Mouse (Mus musculus) bone marrow, adult 2 months (tissue): ENCODE measurements around the gene F5.

Experiments used
- CTCF ChIP-seq: fragments of 200-500 bp; IDR thresholded peaks from 2 replicates; pipeline ENCODE4 v1.5.1; 2011; ENCODE audit warnings: low read length, control low read depth; ENCODE audit not compliant: control insufficient read depth, insufficient read depth
- POLR2A ChIP-seq: fragments of 200-500 bp; IDR thresholded peaks from 2 replicates; pipeline ENCODE4 v1.6.1; 2011; ENCODE audit warnings: low read depth, mild to moderate bottlenecking, control low read depth, low read length, borderline replicate concordance; ENCODE audit not compliant: control insufficient read depth

DNA sequence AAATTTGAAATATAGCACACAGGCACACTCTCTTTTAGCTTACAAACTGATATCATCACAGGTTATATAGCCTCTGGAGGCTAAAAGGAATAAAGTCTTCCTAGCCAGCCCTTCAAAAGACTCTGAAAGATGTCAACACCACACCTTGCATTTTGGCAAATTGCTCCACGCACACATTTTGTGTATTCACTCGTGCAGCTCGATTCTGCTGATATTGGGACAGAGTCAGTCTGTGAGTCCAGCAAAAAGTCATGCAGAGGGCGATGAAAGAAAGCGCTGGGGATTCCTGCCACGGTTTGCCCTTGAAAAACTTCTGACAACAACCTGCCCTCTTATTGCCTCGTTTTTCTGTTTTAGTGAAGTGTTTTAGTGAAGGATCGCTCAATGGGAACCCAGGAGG is 95.8 kb downstream of the F5 start:
- no peak for TF ChIP-seq POLR2A
- TF ChIP-seq CTCF: no peak
